Mouse (Mus musculus) C2C12 (cell line): ENCODE results near the gene Gys1. TPM values are rescaled to one million over a fixed set of nuclear protein-coding genes. Genes with fewer than 3 reads are reported as not detected.
A peak's percentile ranks its signal among the peaks of the same experiment; 100 is the strongest.
"Not testable (repeated sequence)": the region's sequence is repeated elsewhere in the genome, so short reads cannot be mapped to it uniquely, and the experiment has no call there.

Experiments used
- H3K27me3 ChIP-seq: one replicate; pipeline ENCODE4 v1.6.1; 2011; ENCODE audit not compliant: control insufficient read depth, insufficient read depth, insufficient read length
- H3K36me3 ChIP-seq: one replicate; pipeline ENCODE4 v1.6.1; 2011; ENCODE audit not compliant: control insufficient read depth, insufficient read depth
- H3K4me3 ChIP-seq: one replicate; pipeline ENCODE4 v1.5.1; 2011; ENCODE audit warnings: mild to moderate bottlenecking, control low read depth; ENCODE audit not compliant: poor library complexity, insufficient read depth, severe bottlenecking
- H3K79me2 ChIP-seq: one replicate; pipeline ENCODE4 v1.6.1; 2011; ENCODE audit not compliant: control insufficient read depth, insufficient read depth
- H3K79me3 ChIP-seq: one replicate; pipeline ENCODE4 v1.6.1; 2011; ENCODE audit warnings: low read depth, control low read depth
- H3ac ChIP-seq: one replicate; pipeline ENCODE3; 2011; ENCODE audit warnings: low read depth; ENCODE audit not compliant: control insufficient read depth, insufficient read length
- CEBPB ChIP-seq: IDR thresholded peaks from one replicate; pipeline ENCODE4 v1.6.1; 2011; ENCODE audit warnings: low read depth, mild to moderate bottlenecking, control low read depth, moderate library complexity
- CTCF ChIP-seq: IDR thresholded peaks from one replicate; pipeline ENCODE4 v1.5.1; 2011; ENCODE audit not compliant: control insufficient read depth, insufficient read depth, insufficient read length
- FOSL1 ChIP-seq: IDR thresholded peaks from one replicate; pipeline ENCODE4 v1.8.0; 2011; ENCODE audit warnings: mild to moderate bottlenecking, low read length; ENCODE audit not compliant: poor library complexity, insufficient read depth, severe bottlenecking
- MAX ChIP-seq: IDR thresholded peaks from one replicate; pipeline ENCODE4 v1.6.1; 2011; ENCODE audit warnings: mild to moderate bottlenecking, control low read depth
- MYOD1 ChIP-seq: IDR thresholded peaks from one replicate; pipeline ENCODE4 v1.6.1; 2011; ENCODE audit warnings: low read depth; ENCODE audit not compliant: control insufficient read depth, insufficient read length
- MYOG ChIP-seq: IDR thresholded peaks from one replicate; pipeline ENCODE4 v1.6.1; 2011; ENCODE audit not compliant: control insufficient read depth, insufficient read length; ENCODE audit errors: extremely low read depth
- USF1 ChIP-seq: IDR thresholded peaks from one replicate; pipeline ENCODE4 v1.6.1; 2011; ENCODE audit warnings: low read depth, mild to moderate bottlenecking, control low read depth, moderate library complexity
- polyA plus RNA-seq: library from polyadenylated mRNA; unstranded; fragments of >200 nt; fragmentation: generic; extraction: Trizol; gene quantifications from one replicate; pipeline ENCODE4 v1.2.1, GENCODE M21; 2012; ENCODE audit warnings: missing spikeins

Gys1 gene
- polyA plus RNA-seq, 1 experiment: 25.2 TPM

GRCm38 (mm10) chr7:45467090-45467670, 32.5 kb downstream of the Gys1 start:
- Histone ChIP-seq H3K79me2 (peaks cover 43% of the 10 kb centered on the region), H3K36me3 (peaks cover 37% of the 10 kb centered on the region), H3K79me3 (peaks cover 34% of the 10 kb centered on the region), H3ac (peak overlapping the region; percentile 46), H3K4me3 (no peak overlapping the region), H3K27me3 (no peaks in the 10 kb centered on the region)
- TF ChIP-seq CTCF (no peak), FOSL1 (no peak), USF1 (no peak), MYOD1 (no peak), CEBPB (no peak), MYOG (no peak), MAX (no peak)

- Histone ChIP-seq H3K36me3 (peaks cover under 1% of the 10 kb centered on the region), H3ac (no peak overlapping the region), H3K4me3 (no peak overlapping the region), H3K79me3 (peaks cover 7% of the 10 kb centered on the region), H3K79me2 (peaks cover 7% of the 10 kb centered on the region), H3K27me3 (no peaks in the 10 kb centered on the region)
- TF ChIP-seq MYOG (no peak), FOSL1 (no peak), CTCF (no peak), CEBPB (no peak), USF1 (no peak), MYOD1 (no peak), MAX (no peak)
Measured at GRCm38 (mm10) chr7:45470869-45471268, 36.2 kb downstream of the Gys1 start.

GRCm38 (mm10) chr7:45475291-45475969, 40.8 kb downstream of the Gys1 start:
- Histone ChIP-seq H3K27me3 (no peaks in the 10 kb centered on the region), H3ac (peak overlapping the region; percentile 49), H3K4me3 (peak overlapping the region; percentile 21), H3K79me2 (no peaks in the 10 kb centered on the region), H3K79me3 (no peaks in the 10 kb centered on the region), H3K36me3 (no peaks in the 10 kb centered on the region)
- TF ChIP-seq CTCF: no peak
- no peak for TF ChIP-seq MYOD1
- no peak for TF ChIP-seq CEBPB
- no peak for TF ChIP-seq MAX
- no peak for TF ChIP-seq FOSL1
- no peak for TF ChIP-seq MYOG
- TF ChIP-seq USF1: no peak

DNA sequence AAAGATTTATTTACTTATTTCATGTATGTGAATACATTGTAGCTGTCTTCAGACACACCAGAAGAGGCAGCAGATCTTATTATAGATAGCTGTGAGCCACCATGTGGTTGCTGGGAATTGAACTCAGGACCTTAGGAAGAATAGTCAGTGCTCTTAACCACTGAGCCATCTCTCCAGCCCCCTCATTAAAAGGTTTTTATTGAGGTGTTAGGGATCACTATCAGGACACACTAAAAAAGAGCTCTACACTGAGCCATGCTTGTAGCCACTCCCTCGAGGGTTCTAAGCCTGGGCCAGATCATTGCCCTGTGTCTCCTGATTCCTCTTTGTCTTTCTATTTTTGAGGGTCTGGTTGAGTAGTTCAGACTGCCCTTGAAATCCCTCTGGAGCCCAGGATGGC, 41.8 kb downstream of the Gys1 start:
- H3K79me3 ChIP-seq: no peaks in the 10 kb centered on the region
- no peaks in the 10 kb centered on the region for H3K27me3 ChIP-seq
- no peak overlapping the region for H3K4me3 ChIP-seq
- no peak overlapping the region for H3ac ChIP-seq
- no peak for TF ChIP-seq MYOD1
- TF ChIP-seq CEBPB: no peak
- no peak for TF ChIP-seq FOSL1
- no peak for TF ChIP-seq USF1
- no peak for TF ChIP-seq MYOG
- no peak for TF ChIP-seq MAX
- no peak for TF ChIP-seq CTCF
- H3K36me3 ChIP-seq: no peaks in the 10 kb centered on the region
- H3K79me2 ChIP-seq: no peaks in the 10 kb centered on the region

- no peak overlapping the region for H3K4me3 ChIP-seq
- H3K27me3 ChIP-seq: no peaks in the 10 kb centered on the region
- H3ac ChIP-seq: no peak overlapping the region
- no peaks in the 10 kb centered on the region for H3K79me3 ChIP-seq
- no peaks in the 10 kb centered on the region for H3K36me3 ChIP-seq
- peak; percentile 29 for TF ChIP-seq CTCF
- TF ChIP-seq CEBPB: no peak
- TF ChIP-seq USF1: peak; percentile 71
- TF ChIP-seq MAX: peak; percentile 25
- TF ChIP-seq FOSL1: no peak
- no peaks in the 10 kb centered on the region for H3K79me2 ChIP-seq
Measured at GRCm38 (mm10) chr7:45477003-45477402, 42.4 kb downstream of the Gys1 start.

DNA sequence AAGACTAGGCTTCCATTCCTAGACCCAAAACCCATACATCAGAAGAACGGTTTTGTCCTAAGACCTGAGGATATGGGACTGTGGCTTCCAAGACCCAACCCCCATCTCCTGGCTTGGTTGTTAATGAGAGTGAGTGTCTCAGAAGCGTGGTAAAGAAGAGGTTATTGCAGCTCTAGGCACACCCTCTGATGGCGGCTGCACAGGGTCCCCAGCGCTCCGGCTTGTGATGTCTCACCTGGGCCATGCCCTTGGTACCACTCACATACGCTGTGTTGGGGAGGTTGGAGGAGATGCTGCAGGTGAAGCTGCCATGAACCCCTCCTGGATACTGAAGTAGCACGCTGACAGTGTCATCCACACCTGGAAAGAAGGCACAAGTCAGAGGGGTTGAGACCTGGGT, 44.1 kb downstream of the Gys1 start:
- no peaks in the 10 kb centered on the region for H3K27me3 ChIP-seq
- no peaks in the 10 kb centered on the region for H3K36me3 ChIP-seq
- H3K4me3 ChIP-seq: no peak overlapping the region
- TF ChIP-seq MYOD1 (no peak), CEBPB (no peak), MAX (no peak), MYOG (no peak)
- no peak overlapping the region for H3ac ChIP-seq
- no peaks in the 10 kb centered on the region for H3K79me2 ChIP-seq
- no peaks in the 10 kb centered on the region for H3K79me3 ChIP-seq

GRCm38 (mm10) chr7:45480310-45480709, 45.7 kb downstream of the Gys1 start:
- not testable (repeated sequence) for H3K36me3 ChIP-seq, H3K79me3 ChIP-seq, H3K27me3 ChIP-seq, H3ac ChIP-seq, H3K79me2 ChIP-seq, H3K4me3 ChIP-seq
